Mouse (Mus musculus): ENCODE data around the gene Uvrag.

DNA sequence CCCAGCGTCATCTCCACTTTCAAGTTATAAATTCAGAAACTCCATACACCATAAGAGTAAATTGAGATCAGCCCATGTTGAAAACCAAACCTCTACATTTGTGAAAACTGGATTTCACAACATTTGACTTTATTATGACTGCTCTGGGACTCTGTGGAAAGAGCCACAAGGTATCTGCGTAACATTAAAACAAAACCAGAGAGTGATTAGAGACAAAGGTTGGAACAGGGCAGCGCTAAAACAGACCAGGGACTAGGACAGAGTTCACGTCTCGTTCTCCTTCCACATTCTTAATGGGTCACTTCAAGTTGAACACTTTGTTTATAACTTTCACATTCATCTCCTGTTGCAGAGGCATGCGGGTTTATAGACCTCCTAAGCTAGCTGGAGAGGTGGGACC lies 198.2 kb downstream of the Uvrag start:
- TF ChIP-seq FLI1 (IDR thresholded peaks at IDR 0.05; ENCODE audit: low read length) (no peak), GATA1 (IDR thresholded peaks at IDR 0.05; ENCODE audit: borderline replicate concordance, low read length) (no peak)
